Mouse (Mus musculus) G1E (cell line): ENCODE data around the gene Gm10491.

ENCODE experiments used
- CTCF ChIP-seq: IDR thresholded peaks from 2 replicates; pipeline ENCODE4 v1.5.1; 2012; ENCODE audit warnings: low read depth, low read length, inconsistent platforms, mixed read lengths
- GATA1 ChIP-seq: IDR thresholded peaks from 2 replicates; pipeline ENCODE4 v1.6.1; 2012; ENCODE audit warnings: borderline replicate concordance, low read length, inconsistent platforms, mixed read lengths
- TAL1 ChIP-seq: conservative IDR thresholded peaks from 2 replicates; pipeline ENCODE4 v1.6.1; 2012; ENCODE audit warnings: low read depth, low read length, inconsistent platforms, mixed read lengths

DNA sequence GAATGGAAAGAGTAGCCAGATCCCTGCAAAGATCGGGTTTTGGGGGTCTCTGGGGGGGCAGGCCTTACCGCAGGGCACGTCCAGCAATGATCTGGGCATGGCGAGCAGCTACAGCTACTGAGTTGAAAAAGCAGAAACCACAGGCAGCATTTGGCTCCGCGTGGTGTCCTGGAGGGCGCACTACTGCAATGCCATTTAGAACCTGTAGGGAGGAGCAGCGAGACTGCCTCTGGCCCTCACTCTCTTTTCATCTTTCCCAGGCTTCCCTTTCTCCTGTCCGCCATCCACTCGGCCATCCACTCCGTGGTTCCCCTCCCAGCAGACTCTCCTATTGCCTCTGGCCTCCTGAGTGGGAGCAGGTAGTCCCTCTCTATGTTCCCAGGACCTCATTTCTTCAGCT lies 29.2 kb upstream of the Gm10491 start:
- no peak for TF ChIP-seq TAL1
- TF ChIP-seq CTCF = no peak
- TF ChIP-seq GATA1 = no peak
